In the genomic region with DNA sequence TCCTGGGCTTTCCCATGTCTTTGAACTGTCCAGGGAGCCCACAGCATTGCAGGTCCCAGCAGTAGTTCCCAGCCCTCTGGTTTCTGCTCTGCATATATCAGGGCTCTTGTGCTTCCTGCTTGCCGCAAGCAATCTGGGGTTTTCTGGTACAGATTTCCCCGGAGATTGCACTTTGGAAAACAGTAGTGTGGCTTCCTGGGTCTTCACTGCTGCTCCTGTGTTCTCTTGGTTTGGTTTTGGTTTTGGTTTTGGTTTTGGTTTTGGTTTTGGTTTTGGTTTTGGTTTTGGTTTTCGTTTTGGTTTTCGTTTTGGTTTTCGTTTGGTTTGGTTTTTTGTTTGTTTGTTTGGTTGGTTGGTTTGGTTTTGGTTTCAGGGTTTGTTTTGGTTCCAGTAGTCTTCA, we compare ENCODE assay signal across 21 mouse cellular contexts.
"Had no signal": no experiment of that assay in that cellular context is flagged by ENCODE, and none has a peak within 500 bp of the region (broad histone marks: within the 10 kb centered on the region; RNA-seq: fewer than 3 reads in every experiment).

No protein-coding gene starts in this region.

- H3K4me3 ChIP-seq: liver, embryonic 15.5 days; lung, embryonic 15.5 days; midbrain, embryonic 10.5 days; midbrain, embryonic 12.5 days; midbrain, embryonic 15.5 days; myocyte; neural tube, embryonic 13.5 days; neural tube, embryonic 15.5 days had no signal

- H3K27ac ChIP-seq: liver, embryonic 15.5 days; lung, embryonic 15.5 days; macrophage; midbrain, embryonic 10.5 days; midbrain, embryonic 12.5 days; midbrain, embryonic 15.5 days; neural tube, embryonic 13.5 days; neural tube, embryonic 15.5 days had no signal

- H3K4me2 ChIP-seq: liver, embryonic 15.5 days; lung, embryonic 15.5 days; midbrain, embryonic 12.5 days; midbrain, embryonic 15.5 days; neural tube, embryonic 13.5 days; neural tube, embryonic 15.5 days had no signal

- ATAC-seq: liver, postnatal 0 days; midbrain, embryonic 15.5 days had no signal

- H3K27me3 ChIP-seq: liver, embryonic 15.5 days; lung, embryonic 15.5 days; midbrain, embryonic 12.5 days; midbrain, embryonic 15.5 days; neural tube, embryonic 13.5 days; neural tube, embryonic 15.5 days had no signal

- DNase-seq: liver, postnatal 0 days; lung, adult 2 months; lung, postnatal 14 days; lung, postnatal 36 days; retina, postnatal 1 day; right cerebral cortex, adult 18-20 months; right cerebral cortex, postnatal 25 days; right cerebral cortex, postnatal 4 days; spleen, adult 18-20 months; thymus, adult 2 months; thymus, postnatal 25 days; thymus, postnatal 4 days had no signal

- H3K9ac ChIP-seq: liver, embryonic 15.5 days; liver, postnatal 0 days; lung, embryonic 15.5 days; midbrain, embryonic 12.5 days; midbrain, embryonic 15.5 days; neural tube, embryonic 13.5 days; neural tube, embryonic 15.5 days had no signal

- H3K4me1 ChIP-seq: liver, embryonic 15.5 days; lung, embryonic 15.5 days; neural tube, embryonic 13.5 days had no signal

- H3K36me3 ChIP-seq: liver, embryonic 15.5 days; lung, embryonic 15.5 days; midbrain, embryonic 10.5 days; midbrain, embryonic 12.5 days; midbrain, embryonic 15.5 days; neural tube, embryonic 13.5 days; neural tube, embryonic 15.5 days had no signal

- H3K9me3 ChIP-seq: liver, embryonic 15.5 days; lung, embryonic 15.5 days; midbrain, embryonic 10.5 days; midbrain, embryonic 12.5 days; midbrain, embryonic 15.5 days; neural tube, embryonic 13.5 days; neural tube, embryonic 15.5 days had no signal
